Mouse (Mus musculus): Measurements from ENCODE around the gene Gm49322.

DNA sequence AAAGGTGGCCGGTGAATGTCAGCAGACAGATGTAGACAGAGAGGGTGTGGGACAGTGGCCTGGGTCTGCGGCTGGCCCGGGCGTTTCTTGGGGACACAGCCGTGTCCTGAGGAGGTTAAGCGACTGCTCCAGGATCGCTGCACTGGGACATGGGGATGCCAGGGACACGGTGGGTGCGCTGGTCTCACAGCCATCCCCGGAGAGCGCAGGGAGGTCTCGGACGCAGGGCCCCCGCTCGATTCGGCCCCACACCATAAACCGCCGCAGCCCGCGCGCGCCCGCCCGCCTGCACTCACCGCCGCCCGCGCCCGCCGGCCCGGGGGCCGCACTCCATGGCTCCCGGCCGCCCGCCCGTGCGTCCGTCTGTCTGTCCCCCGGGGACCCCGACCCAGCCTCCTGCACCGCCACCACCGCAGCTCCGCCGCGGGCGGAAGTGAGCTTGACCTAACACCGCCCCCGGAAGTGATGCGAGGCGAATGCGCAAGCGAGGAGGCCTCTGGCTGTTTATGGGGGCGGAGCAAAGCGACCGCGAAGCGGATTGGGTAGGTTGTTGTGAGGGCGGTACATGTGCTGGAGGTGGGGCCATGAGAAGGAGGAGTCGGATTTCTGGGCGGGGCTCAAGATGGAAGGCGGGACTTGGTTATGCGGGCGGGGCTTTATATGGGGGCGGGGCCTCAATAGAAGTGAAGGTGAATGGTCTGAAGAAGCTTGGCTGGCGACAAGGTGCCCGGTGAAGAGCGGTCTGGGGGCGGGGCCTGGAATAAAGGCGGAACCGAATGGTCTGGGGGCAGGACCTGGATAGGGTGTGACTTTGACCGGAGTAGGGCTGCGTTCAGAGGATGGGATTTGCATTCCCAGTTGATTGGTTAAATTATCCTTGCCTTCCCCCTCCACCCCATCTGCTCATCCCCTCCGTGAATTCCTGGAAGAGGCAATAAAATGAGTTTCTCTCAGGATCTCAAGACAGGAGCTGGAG is 15.7 kb upstream of the Gm49322 start, which contains the start of gene Abhd17a:
- TF ChIP-seq CTCF (IDR thresholded peaks at IDR 0.05; ENCODE audit: borderline replicate concordance, extremely low read depth, insufficient read depth, insufficient read length) (no peak), POLR2A (IDR thresholded peaks at IDR 0.05; ENCODE audit: borderline replicate concordance, extremely low read depth, insufficient read depth, insufficient read length, poor library complexity, severe bottlenecking) (peak; percentile 91)
